Mouse (Mus musculus): Measurements from ENCODE around the gene Rgs6. TPM values are rescaled to one million over a fixed set of nuclear protein-coding genes. Genes with fewer than 3 reads are reported as not detected.

Gene Rgs6
- polyA plus RNA-seq, 1 experiment = 3.8 TPM

DNA sequence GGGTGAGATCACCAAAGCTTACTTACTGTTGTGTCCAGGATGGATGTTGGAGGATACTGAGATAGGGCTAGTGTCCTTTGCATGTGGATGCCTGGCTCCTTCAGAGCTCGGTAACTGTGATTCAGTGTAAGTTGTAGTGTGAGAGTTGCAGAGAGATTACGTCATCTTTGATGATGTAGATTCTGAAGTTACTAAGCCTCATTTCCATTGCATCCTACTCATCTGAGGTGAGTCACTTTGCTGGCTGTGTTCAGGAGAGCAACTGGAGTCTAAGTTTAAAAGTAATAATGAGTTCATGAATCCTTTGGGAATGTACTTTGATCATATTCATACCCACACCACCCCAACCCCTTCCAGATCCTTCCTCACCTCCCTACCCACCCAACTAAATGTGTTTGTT, 227.9 kb downstream of the Rgs6 start:
- DNase-seq = no peak
- Histone ChIP-seq H3K4me3 (replicated peaks; ENCODE audit: extremely low read depth, low read depth, low read length) (no peak overlapping the region), H3K4me1 (ENCODE audit: control insufficient read depth, insufficient read depth, low read length) (no peaks in the 10 kb centered on the region)
- WGBS = 76% methylated on average over 2 of the region's 2 CpGs
- no peak for TF ChIP-seq POLR2A (IDR thresholded peaks at IDR 0.05; ENCODE audit: borderline replicate concordance, extremely low read depth, low read depth, low read length)

DNA sequence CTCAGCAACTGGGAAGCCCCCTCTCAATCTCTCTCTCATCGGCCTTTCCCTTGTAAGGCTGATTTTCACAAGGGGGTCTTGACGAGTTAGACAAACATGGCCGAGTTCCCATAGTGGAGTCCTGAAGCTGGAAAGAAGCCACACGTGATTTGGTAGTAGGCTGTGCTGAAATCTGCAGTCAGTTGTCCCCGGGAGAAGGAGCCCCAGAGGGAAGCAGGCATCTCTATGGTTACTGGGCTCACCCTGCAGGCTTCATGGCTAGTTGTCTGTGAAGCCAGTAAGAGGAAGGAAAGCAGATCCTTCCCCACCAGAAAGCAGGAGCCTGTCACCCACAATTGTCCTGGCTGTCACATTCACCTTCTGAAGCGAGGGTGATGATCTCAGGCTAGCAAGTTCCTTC, 231.2 kb downstream of the Rgs6 start:
- no peak overlapping the region for H3K4me3 ChIP-seq (replicated peaks; ENCODE audit: extremely low read depth, low read depth, low read length)
- DNase-seq = no peak
- 65% methylated on average over 6 of the region's 6 CpGs for WGBS
- TF ChIP-seq CTCF (IDR thresholded peaks at IDR 0.05; ENCODE audit: insufficient read depth, low read length) (no peak), POLR2A (IDR thresholded peaks at IDR 0.05; ENCODE audit: borderline replicate concordance, extremely low read depth, low read depth, low read length) (no peak)
- no peaks in the 10 kb centered on the region for H3K4me1 ChIP-seq (ENCODE audit: control insufficient read depth, insufficient read depth, low read length)

DNA sequence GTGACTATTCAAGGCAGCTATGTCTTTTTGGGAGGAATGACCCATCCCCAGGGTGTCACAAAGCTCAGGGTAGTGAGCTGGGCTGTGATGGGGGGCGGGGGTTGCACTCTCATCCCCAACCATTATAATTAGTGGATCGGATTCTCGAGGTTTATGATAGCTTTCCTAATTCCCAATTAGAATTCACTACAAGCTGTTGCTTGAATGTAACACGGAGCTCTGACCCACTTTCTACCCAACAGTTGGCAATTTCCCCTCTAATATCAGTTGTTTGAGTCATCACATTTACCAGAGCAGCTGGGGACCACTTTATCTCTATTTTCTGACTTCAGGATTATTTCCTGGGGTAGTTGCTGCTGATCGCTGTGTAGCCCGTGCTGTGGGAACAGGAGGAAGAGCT, 231.9 kb downstream of the Rgs6 start:
- WGBS = 80% methylated on average over 6 of the region's 6 CpGs
- no peak for TF ChIP-seq CTCF (IDR thresholded peaks at IDR 0.05; ENCODE audit: insufficient read depth, low read length)
- no peak for TF ChIP-seq POLR2A (IDR thresholded peaks at IDR 0.05; ENCODE audit: borderline replicate concordance, extremely low read depth, low read depth, low read length)
- no peak for DNase-seq

DNA sequence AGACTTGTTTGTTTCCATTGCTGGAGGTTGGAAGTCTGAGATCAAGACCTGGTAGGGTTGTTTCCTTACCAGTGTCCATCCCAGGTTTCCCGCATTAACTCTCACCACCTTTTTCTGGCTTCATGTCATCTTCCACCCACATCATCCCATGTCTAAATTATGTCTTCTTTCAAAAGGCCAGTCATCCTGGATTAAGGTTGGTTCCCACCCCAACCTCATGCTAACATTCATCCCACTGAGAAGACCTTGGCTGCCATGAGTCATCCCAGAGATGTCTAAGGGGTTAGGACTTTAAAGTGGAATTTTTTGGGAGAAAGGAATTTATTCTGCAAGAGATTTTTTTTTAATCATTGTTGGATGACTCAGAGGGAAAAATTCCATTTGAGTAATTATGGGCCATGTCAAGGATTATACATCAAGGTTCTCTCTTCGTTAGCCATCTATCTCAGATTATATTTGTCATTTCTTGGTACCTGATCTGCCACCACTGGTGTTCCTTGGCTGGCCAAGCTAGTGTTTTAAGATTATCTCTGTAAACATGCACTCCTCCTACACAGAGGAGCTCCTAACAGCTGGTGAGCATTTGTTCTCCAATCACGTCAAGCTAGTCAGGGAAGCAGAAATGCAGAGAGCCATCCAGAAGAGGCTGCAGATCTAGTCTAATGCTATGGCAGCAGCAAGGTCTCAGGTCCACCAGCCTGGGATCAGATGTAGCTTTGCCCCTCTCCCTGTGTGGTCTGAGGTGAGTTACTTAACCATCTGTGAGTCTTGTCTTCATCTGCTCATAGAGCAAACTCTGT, 234.9 kb downstream of the Rgs6 start:
- DNase-seq = no peak
- Histone ChIP-seq H3K4me1 (ENCODE audit: control insufficient read depth, insufficient read depth, low read length) (no peaks in the 10 kb centered on the region), H3K4me3 (replicated peaks; ENCODE audit: extremely low read depth, low read depth, low read length) (no peak overlapping the region)
- TF ChIP-seq POLR2A (IDR thresholded peaks at IDR 0.05; ENCODE audit: borderline replicate concordance, extremely low read depth, low read depth, low read length) (no peak), CTCF (IDR thresholded peaks at IDR 0.05; ENCODE audit: insufficient read depth, low read length) (no peak)
- 69% methylated on average over 3 of the region's 3 CpGs for WGBS

More for the DNA sequence above, 231.9 kb downstream of the Rgs6 start:
- Histone ChIP-seq H3K4me1 (ENCODE audit: control insufficient read depth, insufficient read depth, low read length) (no peaks in the 10 kb centered on the region), H3K4me3 (replicated peaks; ENCODE audit: extremely low read depth, low read depth, low read length) (no peak overlapping the region)

DNA sequence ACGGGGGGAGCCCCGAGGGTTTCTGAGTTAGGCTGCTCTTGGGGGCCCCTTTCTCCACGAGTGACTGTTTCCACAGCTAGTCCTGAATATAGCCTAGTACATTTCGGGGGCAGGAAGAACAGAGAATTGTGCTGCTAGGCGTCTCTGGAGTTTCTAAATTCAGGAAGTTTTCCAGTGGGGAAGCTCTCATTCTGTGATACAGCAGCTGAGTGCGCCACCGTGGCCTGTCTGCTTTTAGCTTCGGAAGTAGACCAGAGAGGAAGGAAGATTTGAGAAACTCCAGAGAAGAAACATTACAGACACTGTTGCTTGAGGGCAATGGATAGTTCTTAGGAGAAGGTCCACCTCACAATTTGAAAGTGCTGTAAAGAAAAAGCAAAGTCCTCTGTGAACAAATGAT, 242.2 kb downstream of the Rgs6 start:
- no peak for DNase-seq
- WGBS = 69% methylated on average over 8 of the region's 8 CpGs
- Histone ChIP-seq H3K4me3 (replicated peaks; ENCODE audit: extremely low read depth, low read depth, low read length) (no peak overlapping the region), H3K4me1 (ENCODE audit: control insufficient read depth, insufficient read depth, low read length) (no peaks in the 10 kb centered on the region)
- TF ChIP-seq POLR2A (IDR thresholded peaks at IDR 0.05; ENCODE audit: borderline replicate concordance, extremely low read depth, low read depth, low read length) (no peak), CTCF (IDR thresholded peaks at IDR 0.05; ENCODE audit: insufficient read depth, low read length) (no peak)

DNA sequence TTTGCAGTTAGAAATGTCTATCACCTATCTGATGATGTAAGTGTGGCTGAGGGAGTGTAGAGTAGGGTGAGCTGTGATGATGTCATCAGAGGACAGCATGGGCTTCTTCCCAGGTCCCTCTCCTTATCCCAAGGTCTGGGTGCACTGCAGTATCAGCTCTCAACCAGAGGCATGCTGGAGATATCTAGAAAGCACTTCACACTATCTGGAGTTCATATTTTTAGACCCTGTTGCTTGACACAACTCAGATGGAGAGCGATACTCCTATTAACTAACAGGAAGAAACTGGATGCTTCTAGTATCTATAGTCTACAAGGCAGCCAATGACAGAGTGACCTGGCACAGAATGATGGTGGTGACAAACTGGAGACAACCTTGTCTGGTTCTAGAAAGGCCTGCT, 250.5 kb downstream of the Rgs6 start:
- H3K4me3 ChIP-seq (replicated peaks; ENCODE audit: extremely low read depth, low read depth, low read length) = no peak overlapping the region
- WGBS = 90% methylated on average over 1 of the region's 1 CpGs
- H3K4me1 ChIP-seq (ENCODE audit: control insufficient read depth, insufficient read depth, low read length) = no peaks in the 10 kb centered on the region
- TF ChIP-seq POLR2A (IDR thresholded peaks at IDR 0.05; ENCODE audit: borderline replicate concordance, extremely low read depth, low read depth, low read length) (no peak), CTCF (IDR thresholded peaks at IDR 0.05; ENCODE audit: insufficient read depth, low read length) (no peak)
- no peak for DNase-seq

DNA sequence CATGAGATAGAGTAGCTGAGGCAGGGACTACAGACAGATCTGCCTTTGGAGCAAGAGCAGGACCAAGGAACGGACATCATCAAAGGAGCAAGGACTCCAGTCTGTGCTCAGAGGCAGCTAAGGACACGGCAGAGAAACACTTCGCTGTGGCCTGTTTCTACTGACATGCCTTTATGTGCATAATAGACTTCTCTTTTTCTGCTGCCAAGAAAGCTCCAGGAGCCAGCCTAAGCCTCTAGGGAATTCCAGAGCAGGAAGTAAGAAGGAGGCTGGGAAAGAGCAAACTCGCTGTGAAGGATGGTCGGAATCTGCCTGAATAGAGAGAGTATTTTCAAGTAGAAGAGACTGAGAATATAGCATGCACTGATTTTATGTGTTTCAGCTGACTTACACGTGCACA, 253.5 kb downstream of the Rgs6 start:
- TF ChIP-seq CTCF (IDR thresholded peaks at IDR 0.05; ENCODE audit: insufficient read depth, low read length) (no peak), POLR2A (IDR thresholded peaks at IDR 0.05; ENCODE audit: borderline replicate concordance, extremely low read depth, low read depth, low read length) (no peak)
- no peak overlapping the region for H3K4me3 ChIP-seq (replicated peaks; ENCODE audit: extremely low read depth, low read depth, low read length)
- WGBS = 63% methylated on average over 6 of the region's 6 CpGs
- DNase-seq = no peak
- H3K4me1 ChIP-seq (ENCODE audit: control insufficient read depth, insufficient read depth, low read length) = no peaks in the 10 kb centered on the region

DNA sequence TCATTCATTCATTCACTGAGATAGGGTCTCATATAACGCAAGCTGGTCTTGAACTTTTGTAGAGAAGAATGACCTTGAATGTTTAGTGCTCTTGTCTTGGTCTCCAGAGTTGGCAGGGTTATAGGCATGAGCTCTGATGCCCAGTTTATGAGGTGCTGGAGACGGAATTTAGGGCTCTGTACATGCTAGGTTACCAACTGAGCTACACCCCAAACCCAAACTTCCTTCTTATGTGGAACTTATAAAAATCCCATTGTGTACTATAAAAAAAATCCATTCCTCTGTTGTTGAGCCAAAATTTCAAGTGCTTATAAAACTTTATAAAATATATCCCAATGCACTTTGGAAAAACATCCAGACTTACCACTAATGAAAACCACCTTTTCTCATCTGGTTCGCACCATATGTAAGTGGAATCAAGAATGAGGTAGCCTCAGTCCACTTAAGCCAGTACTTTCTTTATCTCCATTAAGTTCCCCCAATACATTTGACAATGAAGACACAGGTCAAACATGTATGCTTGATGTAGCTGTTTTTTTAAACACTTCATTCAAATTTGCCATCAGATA, 260.3 kb downstream of the Rgs6 start:
- DNase-seq = no peak
- Histone ChIP-seq H3K4me1 (ENCODE audit: control insufficient read depth, insufficient read depth, low read length) (no peaks in the 10 kb centered on the region), H3K4me3 (replicated peaks; ENCODE audit: extremely low read depth, low read depth, low read length) (no peak overlapping the region)
- 81% methylated on average over 3 of the region's 3 CpGs for WGBS
- TF ChIP-seq CTCF (IDR thresholded peaks at IDR 0.05; ENCODE audit: insufficient read depth, low read length) = no peak
- no peak for TF ChIP-seq POLR2A (IDR thresholded peaks at IDR 0.05; ENCODE audit: borderline replicate concordance, extremely low read depth, low read depth, low read length)

DNA sequence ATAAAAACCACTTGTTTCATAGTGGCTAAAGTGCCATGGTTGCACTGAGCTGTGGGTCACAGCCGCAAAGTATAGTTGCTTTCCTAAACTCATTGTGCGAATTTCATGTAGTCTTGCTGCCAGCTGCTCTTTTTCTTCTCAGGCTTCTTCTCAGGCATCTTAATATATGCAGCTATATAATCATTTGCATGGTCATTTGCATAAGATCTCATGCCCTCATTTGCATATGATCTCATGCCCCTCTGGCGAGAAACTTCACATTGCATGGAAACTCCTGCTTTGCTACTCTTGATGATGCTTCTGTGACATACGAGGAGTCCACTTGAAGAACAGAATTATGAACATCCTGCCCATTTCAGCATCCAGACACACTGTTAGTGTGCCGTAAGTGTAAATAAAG, 266.8 kb downstream of the Rgs6 start:
- WGBS = 84% methylated on average over 5 of the region's 5 CpGs
- no peak for DNase-seq
- TF ChIP-seq POLR2A (IDR thresholded peaks at IDR 0.05; ENCODE audit: borderline replicate concordance, extremely low read depth, low read depth, low read length) (no peak), CTCF (IDR thresholded peaks at IDR 0.05; ENCODE audit: insufficient read depth, low read length) (no peak)
- H3K4me3 ChIP-seq (replicated peaks; ENCODE audit: extremely low read depth, low read depth, low read length) = no peak overlapping the region
- no peaks in the 10 kb centered on the region for H3K4me1 ChIP-seq (ENCODE audit: control insufficient read depth, insufficient read depth, low read length)
